Mouse (Mus musculus) kidney, adult 2 months (tissue): ENCODE data around the gene Zfp706. TPM values are rescaled to one million over a fixed set of nuclear protein-coding genes. Genes with fewer than 3 reads are reported as not detected.

Experiments used
- DNase-seq: peaks from one replicate; pipeline ENCODE4 v3.0.0; 2021
- H3K27ac ChIP-seq: fragments of 200-500 bp; 2 replicates; pipeline ENCODE4 v1.5.1; 2012; ENCODE audit warnings: low read depth, low read length, control low read depth, inconsistent platforms; ENCODE audit not compliant: insufficient read depth
- H3K27me3 ChIP-seq: fragments of 200-500 bp; replicated peaks from 2 replicates; pipeline ENCODE4 v1.6.1; 2012; ENCODE audit warnings: mild to moderate bottlenecking, moderate library complexity, low read length, inconsistent platforms; ENCODE audit not compliant: control insufficient read depth, insufficient read depth
- H3K36me3 ChIP-seq: fragments of 200-500 bp; 2 replicates; pipeline ENCODE4 v1.6.1; 2012; ENCODE audit warnings: mild to moderate bottlenecking, moderate library complexity, low read length, inconsistent platforms; ENCODE audit not compliant: control insufficient read depth, insufficient read depth
- H3K4me1 ChIP-seq: fragments of 200-500 bp; 2 replicates; pipeline ENCODE4 v1.6.1; 2011; ENCODE audit warnings: low read length; ENCODE audit not compliant: control insufficient read depth, insufficient read depth
- H3K4me3 ChIP-seq: fragments of 200-500 bp; 2 replicates; pipeline ENCODE4 v1.5.1; 2011; ENCODE audit warnings: mild to moderate bottlenecking, low read depth, low read length, control low read depth; ENCODE audit not compliant: insufficient read depth
- CTCF ChIP-seq: fragments of 200-500 bp; conservative IDR thresholded peaks from 2 replicates; pipeline ENCODE4 v1.5.1; 2011; ENCODE audit warnings: low read depth, mild to moderate bottlenecking, control low read depth, low read length, moderate library complexity, mixed read lengths; ENCODE audit not compliant: insufficient read depth, insufficient read length
- POLR2A ChIP-seq: fragments of 200-500 bp; IDR thresholded peaks from one replicate; pipeline ENCODE4 v1.6.1; 2011; ENCODE audit warnings: low read depth, low read length, control low read depth
- WGBS: fragments of 180-500 bp; shearing (Covaris S2); methylation state at CpG from one replicate; pipeline ENCODE4 v1.1.7; 2018; 5-methylcytosine and 5-hydroxymethylcytosine counted together
- polyA plus RNA-seq: library from polyadenylated mRNA; depleted of rRNA; stranded (reverse); fragments of >200 nt; gene quantifications from 2 replicates; pipeline ENCODE4 v1.2.3, GENCODE M21; 2012

Gene Zfp706
- polyA plus RNA-seq, 1 experiment = 82.2 TPM

GRCm38 (mm10) chr15:37042559-37042958 lies 35.0 kb upstream of the Zfp706 start:
- Histone ChIP-seq H3K4me1 (0 out of 2 replicates have a peak, but pooled peaks cover 4% of the 10 kb centered on the region), H3K4me3 (no peak overlapping the region), H3K27me3 (no peaks in the 10 kb centered on the region), H3K36me3 (no peaks in the 10 kb centered on the region), H3K27ac (no peak overlapping the region)
- TF ChIP-seq CTCF = no peak
- TF ChIP-seq POLR2A = no peak
- no peak for DNase-seq
- WGBS = 33% methylated on average over 5 of the region's 5 CpGs

GRCm38 (mm10) chr15:37041214-37041613 lies 33.6 kb upstream of the Zfp706 start:
- H3K27ac ChIP-seq = peak overlapping the region; percentile 12; the same call in 1 of the 2 replicates
- H3K36me3 ChIP-seq = no peaks in the 10 kb centered on the region
- no peaks in the 10 kb centered on the region for H3K27me3 ChIP-seq
- peak; percentile 86 for DNase-seq
- TF ChIP-seq POLR2A (no peak), CTCF (no peak)
- H3K4me3 ChIP-seq = no peak overlapping the region
- H3K4me1 ChIP-seq = 0 out of 2 replicates have a peak, but pooled peaks cover 4% of the 10 kb centered on the region
- 65% methylated on average over 5 of the region's 5 CpGs for WGBS

- WGBS = 93% methylated on average over 1 of the region's 1 CpGs
- H3K36me3 ChIP-seq = no peaks in the 10 kb centered on the region
- no peak for TF ChIP-seq POLR2A
Observed at GRCm38 (mm10) chr15:37038666-37039065, 31.1 kb upstream of the Zfp706 start.

DNA sequence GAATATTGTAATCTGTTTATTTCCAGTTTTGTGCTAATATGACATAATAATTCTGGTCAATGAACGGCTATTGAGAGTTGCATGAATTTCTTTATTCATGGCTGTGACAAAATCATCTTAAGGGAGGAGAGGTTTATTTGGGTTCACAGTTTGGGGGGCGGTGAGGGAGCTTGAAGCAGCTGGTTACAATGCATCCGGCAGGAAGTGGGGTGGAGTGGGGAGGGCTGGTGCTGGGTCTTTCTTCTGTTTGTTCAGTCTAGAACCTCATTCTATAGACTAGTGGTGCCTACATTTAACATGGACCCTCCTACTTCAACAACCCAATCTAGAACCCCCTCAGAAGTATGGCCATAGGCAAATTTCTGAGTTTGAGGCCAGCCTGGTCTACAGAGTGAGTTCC lies 30.1 kb upstream of the Zfp706 start:
- H3K27me3 ChIP-seq = no peaks in the 10 kb centered on the region
- no peak for DNase-seq
- TF ChIP-seq POLR2A = no peak
- TF ChIP-seq CTCF = no peak
- H3K4me3 ChIP-seq = no peak overlapping the region
- H3K27ac ChIP-seq = no peak overlapping the region
- H3K36me3 ChIP-seq = no peaks in the 10 kb centered on the region
- 83% methylated on average over 3 of the region's 3 CpGs for WGBS
- H3K4me1 ChIP-seq = 0 out of 2 replicates have a peak, but pooled peaks cover 4% of the 10 kb centered on the region

More at GRCm38 (mm10) chr15:37038666-37039065, 31.1 kb upstream of the Zfp706 start:
- no peak for DNase-seq
- no peaks in the 10 kb centered on the region for H3K27me3 ChIP-seq
- no peak overlapping the region for H3K27ac ChIP-seq
- 0 out of 2 replicates have a peak, but pooled peaks cover 4% of the 10 kb centered on the region for H3K4me1 ChIP-seq
- H3K4me3 ChIP-seq = no peak overlapping the region

DNA sequence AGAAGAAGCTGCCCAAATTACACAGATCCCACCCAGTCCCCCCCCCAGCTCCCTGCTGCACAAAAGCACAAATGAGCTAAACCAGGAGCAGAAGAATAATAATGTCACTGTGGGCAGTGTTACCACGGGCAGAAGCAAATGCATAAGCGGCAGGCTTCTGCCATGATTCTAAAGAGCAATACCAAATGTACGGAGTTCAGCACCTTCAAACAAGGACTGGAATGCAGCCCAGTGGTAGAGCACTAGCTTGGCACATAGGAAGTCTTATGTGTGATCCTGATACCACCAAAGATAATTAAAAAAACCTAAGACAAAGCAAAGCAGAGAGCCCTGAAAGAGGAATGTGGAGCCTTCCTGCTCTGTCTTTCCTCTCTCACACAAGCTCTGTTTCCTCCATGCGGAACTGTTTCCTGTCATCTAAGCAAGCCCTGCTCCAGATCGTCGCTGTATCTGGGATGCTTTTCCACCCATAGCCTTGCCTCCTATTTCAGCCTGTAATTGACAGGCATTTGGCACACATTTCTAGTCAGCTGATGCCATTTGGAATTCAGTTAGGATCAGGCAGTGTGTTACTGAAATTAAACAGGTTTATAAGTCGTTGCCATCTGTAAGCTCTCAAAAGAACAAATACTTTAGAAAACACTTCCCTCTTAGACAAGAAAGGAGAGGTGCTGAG lies 29.0 kb upstream of the Zfp706 start:
- WGBS = 42% methylated on average over 7 of the region's 7 CpGs
- no peak for TF ChIP-seq CTCF
- no peak for TF ChIP-seq POLR2A

GRCm38 (mm10) chr15:37034155-37034554 lies 26.6 kb upstream of the Zfp706 start:
- 87% methylated on average over 2 of the region's 2 CpGs for WGBS
- H3K27me3 ChIP-seq = no peaks in the 10 kb centered on the region

More for the DNA sequence above, 29.0 kb upstream of the Zfp706 start:
- Histone ChIP-seq H3K27me3 (no peaks in the 10 kb centered on the region), H3K4me1 (0 out of 2 replicates have a peak, but pooled peaks cover 4% of the 10 kb centered on the region), H3K27ac (no peak overlapping the region), H3K36me3 (no peaks in the 10 kb centered on the region), H3K4me3 (no peak overlapping the region)
- DNase-seq = peak; percentile 56

GRCm38 (mm10) chr15:37033431-37033830 lies 25.9 kb upstream of the Zfp706 start:
- TF ChIP-seq POLR2A (no peak), CTCF (no peak)
- H3K27me3 ChIP-seq = no peaks in the 10 kb centered on the region
- no peaks in the 10 kb centered on the region for H3K4me1 ChIP-seq
- DNase-seq = no peak
- 90% methylated on average over 2 of the region's 2 CpGs for WGBS
- H3K36me3 ChIP-seq = no peaks in the 10 kb centered on the region
- no peak overlapping the region for H3K4me3 ChIP-seq
- no peak overlapping the region for H3K27ac ChIP-seq

More at GRCm38 (mm10) chr15:37034155-37034554, 26.6 kb upstream of the Zfp706 start:
- H3K4me3 ChIP-seq = no peak overlapping the region
- DNase-seq = no peak
- H3K27ac ChIP-seq = no peak overlapping the region
- TF ChIP-seq POLR2A (no peak), CTCF (no peak)
- H3K4me1 ChIP-seq = no peaks in the 10 kb centered on the region
- H3K36me3 ChIP-seq = no peaks in the 10 kb centered on the region
